Mouse (Mus musculus): Measurements from ENCODE around the gene E2f3.

Gene E2f3

GRCm38 (mm10) chr13:29913606-29914005, 72.3 kb downstream of the E2f3 start:
- no peak for DNase-seq

GRCm38 (mm10) chr13:29913061-29913460, 72.8 kb downstream of the E2f3 start:
- no peak for DNase-seq

- DNase-seq = no peak
Measured at GRCm38 (mm10) chr13:29912251-29912650, 73.6 kb downstream of the E2f3 start.

- DNase-seq = no peak
Measured at GRCm38 (mm10) chr13:29911141-29911540, 74.7 kb downstream of the E2f3 start.

- DNase-seq = no peak
Measured at GRCm38 (mm10) chr13:29908431-29908830, 77.4 kb downstream of the E2f3 start.

- no peak for DNase-seq
Measured at GRCm38 (mm10) chr13:29907995-29908394, 77.9 kb downstream of the E2f3 start.

- DNase-seq = no peak
Measured at GRCm38 (mm10) chr13:29906734-29907133, 79.1 kb downstream of the E2f3 start.

GRCm38 (mm10) chr13:29903341-29903740, 82.5 kb downstream of the E2f3 start:
- DNase-seq = no peak

- DNase-seq = no peak
Measured at GRCm38 (mm10) chr13:29902676-29903075, 83.2 kb downstream of the E2f3 start.

- DNase-seq = no peak
Measured at GRCm38 (mm10) chr13:29901641-29902040, 84.2 kb downstream of the E2f3 start.

GRCm38 (mm10) chr13:29866780-29867179, 119.1 kb downstream of the E2f3 start:
- DNase-seq = no peak

- no peak for DNase-seq
Measured at GRCm38 (mm10) chr13:29864331-29864730, 121.5 kb downstream of the E2f3 start.

- no peak for DNase-seq
Measured at GRCm38 (mm10) chr13:29860087-29860486, 125.8 kb downstream of the E2f3 start.

- DNase-seq = peak; percentile 19
Measured at GRCm38 (mm10) chr13:29857436-29857835, 128.4 kb downstream of the E2f3 start.
